8 mouse cellular contexts compared by ENCODE assay signal in genomic region chr2:167777331-167778085, GRCm38 (mm10).
DNase-seq lines count a peak whose midpoint lies in the region; ATAC-seq lines count a peak whose summit lies in the region.

No protein-coding gene starts in this region.

- H3K9me3 ChIP-seq in hindbrain, embryonic 12.5 days (replicated peaks): no peaks in the 10 kb centered on the region

- peaks cover 6% of the 10 kb centered on the region for H3K27me3 ChIP-seq in hindbrain, embryonic 12.5 days

- peak overlapping the region; percentile 46 for H3K4me3 ChIP-seq in hindbrain, embryonic 12.5 days

- 2% methylated on average over 33 of the region's 33 CpGs for WGBS in hindbrain, embryonic 12.5 days

- H3K4me2 ChIP-seq in hindbrain, embryonic 12.5 days (replicated peaks): peak overlapping the region; percentile 86

- H3K27ac ChIP-seq in hindbrain, embryonic 12.5 days: peak overlapping the region; percentile 25

- peak overlapping the region; percentile 63 for H3K9ac ChIP-seq in hindbrain, embryonic 12.5 days

- ATAC-seq in frontal cortex, adult (ENCODE audit: low TSS enrichment): peak; percentile 36; the same call in 1 of the 2 replicates
- peak; percentile 80 for ATAC-seq in hindbrain, embryonic 12.5 days (ENCODE audit: low FRiP score)
- ATAC-seq in megakaryocyte progenitor cell, adult 5-6 weeks (replicated peaks; ENCODE audit: poor library complexity): peak; percentile 47

- peak; percentile 52 for DNase-seq in ES-CJ7 (ENCODE audit: low read depth, low spot score)
- peak; percentile 37 to 68 for DNase-seq in adrenal gland, postnatal 4 days (ENCODE audit: low spot score in 2 of 2)
- DNase-seq in left cerebral cortex, postnatal 25 days (ENCODE audit: low spot score in 2 of 2): peak; percentile 39 to 48
- peak; percentile 61 for DNase-seq in right cerebral cortex, postnatal 14 days
- DNase-seq in urinary bladder, postnatal 25 days (ENCODE audit: low spot score): peak; percentile 80

- intact Hi-C loops in left cerebral cortex, postnatal 25 days (cut with DNase I): no loop called here

- H3K4me1 ChIP-seq in hindbrain, embryonic 12.5 days: peaks cover 43% of the 10 kb centered on the region

- no peaks in the 10 kb centered on the region for H3K36me3 ChIP-seq in hindbrain, embryonic 12.5 days

Comparison
In these comparisons a context has a peak if more than half of its experiments do, and no peak if none do; other contexts are left out.
1. Peak in every context shown above with its lines: DNase-seq, ATAC-seq, H3K4me3 ChIP-seq and H3K27ac ChIP-seq.